Mouse (Mus musculus) megakaryocyte, embryonic 14.5 days (primary cell): ENCODE data around the gene Shisa7. TPM values are rescaled to one million over a fixed set of nuclear protein-coding genes. Genes with fewer than 3 reads are reported as not detected.
A peak's percentile ranks its signal among the peaks of the same experiment; 100 is the strongest.
"Not testable (repeated sequence)": the region's sequence is repeated elsewhere in the genome, so short reads cannot be mapped to it uniquely, and the experiment has no call there.

ENCODE experiments used
- H3K27me3 ChIP-seq: replicated peaks from 2 replicates; pipeline ENCODE3; 2012; ENCODE audit warnings: inconsistent platforms
- H3K36me3 ChIP-seq: replicated peaks from 2 replicates; pipeline ENCODE3; 2012; ENCODE audit warnings: low read length, inconsistent platforms, mixed read lengths
- H3K4me1 ChIP-seq: 2 replicates; pipeline ENCODE4 v1.6.1; 2012; ENCODE audit warnings: inconsistent platforms
- H3K4me3 ChIP-seq: replicated peaks from 2 replicates; pipeline ENCODE3; 2012; ENCODE audit warnings: moderate library complexity, mild to moderate bottlenecking, inconsistent platforms
- H3K9me3 ChIP-seq: 2 replicates; pipeline ENCODE4 v1.6.1; 2012; ENCODE audit warnings: inconsistent platforms
- FLI1 ChIP-seq: IDR thresholded peaks from 2 replicates; pipeline ENCODE4 v1.6.1; 2012; ENCODE audit warnings: low read length, inconsistent platforms, mixed read lengths
- GATA1 ChIP-seq: IDR thresholded peaks from 3 replicates; pipeline ENCODE4 v1.6.1; 2012; ENCODE audit warnings: mixed read lengths, low read length, inconsistent platforms, borderline replicate concordance
- polyA plus RNA-seq: library from polyadenylated mRNA; stranded (reverse); fragments of >175 nt; gene quantifications from 2 replicates; pipeline ENCODE4 v1.2.3, GENCODE M21; 2012; ENCODE audit warnings: low replicate concordance; ENCODE audit not compliant: insufficient read depth

Shisa7 gene
- polyA plus RNA-seq, 1 experiment: 0.07 TPM

DNA sequence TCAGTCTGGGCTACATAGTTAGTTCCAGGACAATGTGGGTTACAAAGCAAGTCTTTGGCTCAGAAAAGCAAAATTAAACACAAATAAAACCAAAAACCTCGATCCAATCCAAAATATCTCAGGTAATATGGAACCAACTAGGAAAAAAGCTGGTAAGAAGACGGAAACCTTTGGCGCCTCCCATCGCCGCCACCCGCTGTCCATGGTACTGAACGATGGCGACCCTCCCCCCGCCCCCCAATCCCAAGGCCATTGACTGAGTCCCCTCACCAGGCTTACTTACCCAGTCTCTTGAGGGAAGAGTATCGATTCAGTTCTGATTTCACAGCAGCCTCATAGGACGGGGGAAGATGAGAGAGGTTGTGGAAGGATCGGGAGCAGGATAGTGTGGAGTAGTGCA lies 14.0 kb downstream of the Shisa7 start:
- Histone ChIP-seq H3K4me1 (peaks cover 10% of the 10 kb centered on the region), H3K27me3 (peaks cover 79% of the 10 kb centered on the region), H3K36me3 (no peaks in the 10 kb centered on the region), H3K4me3 (no peak overlapping the region), H3K9me3 (peaks cover 4% of the 10 kb centered on the region; the same call in 1 of the 2 replicates)
- TF ChIP-seq FLI1 (no peak), GATA1 (no peak)

- TF ChIP-seq FLI1: no peak
- TF ChIP-seq GATA1: no peak
- Histone ChIP-seq H3K4me3 (no peak overlapping the region), H3K27me3 (peaks cover 60% of the 10 kb centered on the region), H3K4me1 (peaks cover 16% of the 10 kb centered on the region), H3K9me3 (no peaks in the 10 kb centered on the region), H3K36me3 (no peaks in the 10 kb centered on the region)
Measured at GRCm38 (mm10) chr7:4825365-4825764, 19.1 kb downstream of the Shisa7 start.

DNA sequence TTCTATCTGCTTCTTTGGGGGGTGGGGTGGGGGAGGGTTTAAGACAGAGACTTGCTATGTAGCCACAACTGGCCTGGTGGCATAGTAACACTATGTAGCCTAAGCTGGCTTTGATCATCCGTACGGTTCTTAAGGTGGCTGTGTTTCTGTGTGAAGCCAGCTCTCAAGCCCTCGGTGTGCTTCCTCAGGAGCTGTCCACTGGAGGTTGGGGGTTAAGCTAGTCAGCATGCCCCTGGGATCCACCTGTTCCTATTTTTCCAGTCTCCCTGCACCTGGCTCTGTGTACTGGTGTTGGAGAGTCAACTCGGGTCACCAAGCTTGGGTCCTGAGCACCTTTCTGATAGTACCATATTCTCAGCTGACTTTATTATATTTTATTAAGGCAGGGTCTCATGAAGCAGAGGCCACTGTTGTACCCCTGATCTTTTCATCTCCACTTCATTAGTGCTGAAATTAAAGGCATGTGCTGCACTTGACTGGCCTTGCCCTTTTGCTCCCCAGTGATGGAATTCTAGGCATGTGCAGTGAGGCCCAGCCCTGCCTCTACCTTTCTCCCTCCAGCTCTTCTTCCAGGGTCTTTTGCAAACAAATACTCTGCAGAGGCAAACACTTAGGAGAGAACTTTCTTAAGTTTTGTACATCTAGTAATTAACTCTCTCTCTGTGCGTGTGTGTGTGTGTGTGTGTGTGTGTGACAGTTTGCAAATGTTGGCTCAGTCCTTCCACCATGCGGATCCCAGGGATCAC lies 22.2 kb downstream of the Shisa7 start:
- peaks cover 23% of the 10 kb centered on the region for H3K4me1 ChIP-seq
- no peaks in the 10 kb centered on the region for H3K9me3 ChIP-seq
- TF ChIP-seq FLI1 (no peak), GATA1 (no peak)
- H3K36me3 ChIP-seq: no peaks in the 10 kb centered on the region
- H3K27me3 ChIP-seq: peaks cover 37% of the 10 kb centered on the region
- no peak overlapping the region for H3K4me3 ChIP-seq

DNA sequence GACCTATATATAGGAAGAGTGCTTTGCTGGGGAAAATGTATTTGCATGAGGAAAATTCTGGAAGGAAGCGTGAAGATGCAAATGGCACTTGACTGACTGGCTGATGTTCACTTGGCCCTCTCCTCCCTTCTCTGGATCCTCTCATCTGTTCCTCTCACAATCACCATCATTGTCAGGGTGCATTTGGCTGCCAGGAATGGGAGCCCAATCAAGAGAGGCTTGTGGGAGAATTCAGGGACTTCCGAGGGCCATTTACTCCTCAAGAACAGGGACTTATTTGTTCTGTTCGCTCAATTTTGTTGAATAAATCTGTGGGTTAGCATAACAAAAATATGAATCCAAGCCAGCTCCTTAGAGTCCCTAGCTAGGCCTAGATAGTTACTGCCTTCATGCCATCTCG lies 22.8 kb downstream of the Shisa7 start:
- Histone ChIP-seq H3K4me3 (no peak overlapping the region), H3K36me3 (no peaks in the 10 kb centered on the region), H3K4me1 (peaks cover 22% of the 10 kb centered on the region), H3K27me3 (peaks cover 32% of the 10 kb centered on the region), H3K9me3 (no peaks in the 10 kb centered on the region)
- TF ChIP-seq FLI1: no peak
- no peak for TF ChIP-seq GATA1

- Histone ChIP-seq H3K27me3 (peaks cover 27% of the 10 kb centered on the region), H3K4me1 (peaks cover 19% of the 10 kb centered on the region)
- H3K9me3 ChIP-seq, H3K36me3 ChIP-seq, H3K4me3 ChIP-seq: not testable (repeated sequence)
Measured at GRCm38 (mm10) chr7:4820925-4821324, 23.6 kb downstream of the Shisa7 start.

GRCm38 (mm10) chr7:4816559-4816958 lies 27.9 kb downstream of the Shisa7 start:
- peaks cover 4% of the 10 kb centered on the region for H3K27me3 ChIP-seq
- no peak overlapping the region for H3K4me3 ChIP-seq
- TF ChIP-seq FLI1: no peak
- TF ChIP-seq GATA1: no peak

GRCm38 (mm10) chr7:4813105-4813791 lies 31.2 kb downstream of the Shisa7 start:
- Histone ChIP-seq H3K4me1 (peaks cover 46% of the 10 kb centered on the region), H3K9me3 (peaks cover 6% of the 10 kb centered on the region)
- TF ChIP-seq FLI1 (no peak), GATA1 (no peak)

More at GRCm38 (mm10) chr7:4816559-4816958, 27.9 kb downstream of the Shisa7 start:
- Histone ChIP-seq H3K9me3 (peaks cover 6% of the 10 kb centered on the region), H3K4me1 (peaks cover 18% of the 10 kb centered on the region), H3K36me3 (peaks cover 15% of the 10 kb centered on the region)

DNA sequence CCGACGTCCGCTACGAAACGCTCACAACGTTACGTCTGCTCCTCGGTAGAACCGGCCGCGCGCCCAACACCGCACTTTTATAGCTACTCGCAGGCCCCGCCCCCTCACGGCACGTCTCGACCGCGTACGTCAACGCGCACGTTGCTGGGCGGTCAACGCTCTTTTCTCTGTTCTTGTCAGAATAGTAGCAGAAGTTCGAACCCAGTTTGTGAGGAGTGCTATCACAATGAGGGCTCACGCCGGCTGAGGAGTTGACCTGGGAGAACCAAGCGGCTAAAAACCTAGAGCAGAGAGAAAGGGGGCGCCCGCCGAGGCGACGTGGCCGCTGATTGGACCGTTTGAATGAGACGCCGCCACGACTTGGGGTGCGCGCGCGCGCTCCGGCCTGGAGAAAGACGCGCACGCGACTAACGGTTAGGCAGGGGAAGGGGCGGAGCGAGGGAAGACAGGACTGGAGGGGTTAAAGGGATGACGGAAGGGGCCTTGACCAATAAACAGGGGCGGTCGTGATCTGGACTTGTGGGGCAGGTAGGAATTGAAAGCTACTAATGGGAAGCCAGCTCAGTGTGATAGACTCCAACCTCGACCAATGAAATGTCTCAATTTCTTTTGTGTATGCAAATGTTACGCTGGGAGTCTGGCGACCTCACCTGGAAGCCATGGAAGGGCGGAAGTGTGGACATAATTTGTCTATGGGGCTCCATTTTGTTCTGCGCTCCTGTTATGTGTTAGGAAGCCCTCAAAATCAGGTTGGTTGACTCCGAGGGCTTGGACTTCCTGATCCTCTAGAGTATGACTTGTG lies 32.0 kb downstream of the Shisa7 start, which contains the start of gene Ube2s:
Gene Ube2s (minus strand): TSS at position 288 of the 802 bp plus-strand sequence.
- H3K27me3 ChIP-seq: no peaks in the 10 kb centered on the region
- peaks cover 42% of the 10 kb centered on the region for H3K36me3 ChIP-seq
- peak within 1 kb of the TSS; percentile 95 for H3K4me3 ChIP-seq
- H3K4me1 ChIP-seq: peaks cover 44% of the 10 kb centered on the region
- TF ChIP-seq GATA1: no peak
- no peak for TF ChIP-seq FLI1
- peaks cover 6% of the 10 kb centered on the region for H3K9me3 ChIP-seq

More at GRCm38 (mm10) chr7:4813105-4813791, 31.2 kb downstream of the Shisa7 start:
- Histone ChIP-seq H3K27me3 (no peaks in the 10 kb centered on the region), H3K36me3 (peaks cover 38% of the 10 kb centered on the region), H3K4me3 (peak overlapping the region; percentile 95)

GRCm38 (mm10) chr7:4811842-4812302 lies 32.6 kb downstream of the Shisa7 start:
- H3K4me1 ChIP-seq: peaks cover 49% of the 10 kb centered on the region
- H3K36me3 ChIP-seq: peaks cover 48% of the 10 kb centered on the region
- H3K9me3 ChIP-seq: peaks cover 6% of the 10 kb centered on the region
- peak overlapping the region; percentile 95 for H3K4me3 ChIP-seq
- H3K27me3 ChIP-seq: no peaks in the 10 kb centered on the region
- TF ChIP-seq GATA1 (no peak), FLI1 (no peak)

DNA sequence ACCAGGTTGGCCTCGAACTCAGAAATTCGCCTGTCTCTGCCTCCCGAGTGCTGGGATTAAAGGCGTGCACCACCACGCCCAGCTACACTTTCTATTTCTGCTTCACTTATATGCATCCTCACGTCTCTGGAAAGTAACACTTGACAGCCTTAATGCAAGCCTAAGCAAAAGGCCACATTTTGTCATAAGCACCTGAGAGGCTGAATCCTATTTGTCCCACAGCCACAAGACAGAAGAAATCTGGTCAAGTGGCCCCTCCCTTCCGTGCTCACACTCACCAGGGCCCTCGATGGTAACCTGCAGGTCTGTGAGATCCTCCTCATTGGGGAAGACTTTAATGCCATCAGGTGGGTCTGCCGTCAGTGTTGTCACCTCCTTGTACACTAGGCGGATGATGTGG lies 33.4 kb downstream of the Shisa7 start:
- not testable (repeated sequence) for H3K27me3 ChIP-seq, H3K9me3 ChIP-seq
- Histone ChIP-seq H3K4me3 (peak overlapping the region; percentile 95), H3K36me3 (peaks cover 55% of the 10 kb centered on the region), H3K4me1 (peaks cover 49% of the 10 kb centered on the region)
